Mouse (Mus musculus) embryonic fibroblast, embryonic 13.5 days (primary cell): ENCODE measurements around the gene Cdc42ep2. TPM values are rescaled to one million over a fixed set of nuclear protein-coding genes. Genes with fewer than 3 reads are reported as not detected.
"Not testable (repeated sequence)": the region's sequence is repeated elsewhere in the genome, so short reads cannot be mapped to it uniquely, and the experiment has no call there.

ENCODE experiments used
- H3K27ac ChIP-seq: 2 replicates; pipeline ENCODE4 v1.5.1; 2012; ENCODE audit warnings: low read length, control low read depth, inconsistent platforms; ENCODE audit not compliant: insufficient read depth
- H3K4me1 ChIP-seq: 2 replicates; pipeline ENCODE4 v1.6.1; 2011; ENCODE audit warnings: low read length; ENCODE audit not compliant: control insufficient read depth, insufficient read depth
- H3K4me3 ChIP-seq: 2 replicates; pipeline ENCODE4 v1.5.1; 2011; ENCODE audit warnings: mild to moderate bottlenecking, control low read depth, low read length; ENCODE audit not compliant: insufficient read depth
- CTCF ChIP-seq: IDR thresholded peaks from 2 replicates; pipeline ENCODE4 v1.5.1; 2011; ENCODE audit warnings: mild to moderate bottlenecking, control low read depth, low read length, moderate library complexity, borderline replicate concordance; ENCODE audit not compliant: insufficient read depth
- POLR2A ChIP-seq: IDR thresholded peaks from 2 replicates; pipeline ENCODE4 v1.6.1; 2011; ENCODE audit warnings: low read depth, mild to moderate bottlenecking, control low read depth, low read length, moderate library complexity
- polyA plus RNA-seq: library from polyadenylated mRNA; stranded (reverse); fragments of >200 nt; gene quantifications from 2 replicates; pipeline ENCODE4 v1.2.4, GENCODE M21; 2011; ENCODE audit warnings: low read depth; ENCODE audit not compliant: missing spikeins, insufficient read length

Gene Cdc42ep2
- polyA plus RNA-seq, 1 experiment: 10.4 TPM

DNA sequence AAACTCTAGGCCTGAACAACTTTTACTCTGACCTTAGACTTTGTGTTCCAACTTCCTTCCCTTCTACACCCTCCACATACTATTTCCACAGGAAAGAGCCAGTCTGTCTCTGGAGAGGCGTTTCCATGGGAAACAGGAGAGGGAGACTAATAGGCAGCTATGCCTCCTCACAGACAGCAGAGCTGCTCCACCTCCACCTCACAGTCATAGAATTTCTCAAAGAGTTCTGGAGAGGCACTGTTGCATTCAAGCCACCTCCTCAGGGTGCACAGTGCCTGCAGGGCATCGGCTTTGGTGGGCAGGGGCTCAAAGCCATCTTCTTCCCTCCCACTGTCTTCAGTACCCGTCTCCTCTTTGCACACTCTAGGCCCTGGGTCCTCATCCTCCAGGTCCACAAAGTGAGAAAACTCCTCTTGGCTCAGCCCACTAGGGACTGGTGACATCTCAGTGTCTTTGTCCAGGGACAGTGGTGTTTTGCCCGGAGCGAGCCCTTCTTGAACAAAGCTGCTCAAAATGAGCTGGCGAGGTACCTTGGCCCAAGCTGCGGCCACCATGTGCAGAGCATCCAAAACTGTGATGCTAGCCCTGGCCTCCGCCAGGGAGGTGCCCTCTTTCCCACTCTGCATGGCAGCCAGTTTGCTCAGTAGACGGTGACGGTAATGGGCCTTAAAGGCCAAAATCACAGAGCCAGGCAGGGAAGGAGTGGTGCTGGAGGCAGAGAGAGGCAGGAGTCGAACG, 32.9 kb downstream of the Cdc42ep2 start:
- H3K27ac ChIP-seq: no peak overlapping the region
- no peak overlapping the region for H3K4me3 ChIP-seq
- H3K4me1 ChIP-seq: peaks cover 3% of the 10 kb centered on the region; the same call in 1 of the 2 replicates
- no peak for TF ChIP-seq CTCF
- TF ChIP-seq POLR2A: no peak

DNA sequence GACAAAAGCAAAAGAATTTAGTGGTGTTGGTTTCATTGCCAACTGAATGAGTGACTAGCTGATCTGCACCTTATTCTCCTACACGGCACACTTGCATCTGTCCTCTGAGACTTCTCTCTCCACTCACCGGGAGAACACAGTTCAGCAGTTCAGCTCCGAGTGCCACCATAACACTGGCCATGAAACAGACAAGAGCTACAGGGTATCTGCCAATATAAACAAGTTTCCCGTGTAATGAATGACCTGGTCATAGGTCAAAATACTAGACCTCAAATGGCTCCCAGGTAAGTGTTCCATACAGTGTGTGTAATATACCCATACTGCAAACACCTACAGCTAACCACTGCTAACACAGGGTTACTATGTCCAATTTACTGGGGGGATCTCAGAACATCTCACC, 35.4 kb downstream of the Cdc42ep2 start:
- Histone ChIP-seq H3K4me1 (peaks cover 3% of the 10 kb centered on the region; the same call in 1 of the 2 replicates), H3K27ac (no peak overlapping the region), H3K4me3 (no peak overlapping the region)
- TF ChIP-seq POLR2A: no peak
- TF ChIP-seq CTCF: no peak

DNA sequence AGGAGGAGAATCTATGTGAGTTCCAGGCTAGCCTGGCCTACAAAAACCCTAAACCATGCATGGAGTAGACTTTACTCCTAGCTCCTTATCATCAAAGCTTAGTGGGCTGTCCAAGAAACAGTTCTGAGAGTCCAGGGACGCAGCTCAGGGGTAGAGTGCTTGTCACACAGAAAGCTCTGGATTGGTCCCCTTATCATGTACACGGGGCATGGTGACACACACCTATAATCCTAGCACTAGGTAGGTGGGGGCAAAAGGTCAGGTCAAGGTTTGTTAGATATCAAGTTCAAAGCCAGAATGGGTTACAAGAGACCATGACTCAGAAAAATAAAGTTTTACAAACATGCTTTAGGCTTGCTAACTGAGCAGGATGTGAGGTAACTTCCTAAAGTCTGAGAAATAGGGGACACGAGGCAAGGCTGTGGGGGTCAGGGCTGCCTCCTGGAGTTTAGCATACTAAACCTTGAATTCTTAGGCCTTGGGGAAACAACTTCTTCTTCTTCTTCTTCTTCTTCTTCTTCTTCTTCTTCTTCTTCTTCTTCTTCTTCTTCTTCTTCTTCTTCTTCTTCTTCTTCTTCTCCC, 37.3 kb downstream of the Cdc42ep2 start:
- no peak for TF ChIP-seq POLR2A
- no peak for TF ChIP-seq CTCF

DNA sequence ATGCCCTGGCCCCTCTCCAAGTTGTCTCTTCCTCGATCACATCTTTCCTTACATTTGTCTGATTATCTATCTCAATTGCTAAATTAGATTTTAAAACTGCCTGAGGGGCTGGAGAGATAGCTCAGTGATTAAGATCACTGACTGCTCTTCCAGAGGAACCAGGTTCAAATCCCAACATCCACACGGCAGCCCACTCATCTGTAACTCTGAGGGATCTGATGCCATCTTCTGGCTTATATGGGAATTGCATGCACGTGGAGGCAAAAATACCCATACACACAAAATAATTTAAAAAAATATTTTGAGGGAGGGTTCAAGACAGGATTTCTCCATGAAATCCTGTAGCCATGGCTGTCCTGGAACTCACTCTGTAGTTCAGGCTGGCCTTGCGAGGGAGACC, 38.8 kb downstream of the Cdc42ep2 start:
- TF ChIP-seq CTCF (no peak), POLR2A (no peak)
- H3K4me3 ChIP-seq: no peak overlapping the region
- H3K4me1 ChIP-seq: no peaks in the 10 kb centered on the region
- no peak overlapping the region for H3K27ac ChIP-seq

More for the DNA sequence above, 37.3 kb downstream of the Cdc42ep2 start:
- Histone ChIP-seq H3K4me1 (no peaks in the 10 kb centered on the region), H3K27ac (no peak overlapping the region), H3K4me3 (no peak overlapping the region)

DNA sequence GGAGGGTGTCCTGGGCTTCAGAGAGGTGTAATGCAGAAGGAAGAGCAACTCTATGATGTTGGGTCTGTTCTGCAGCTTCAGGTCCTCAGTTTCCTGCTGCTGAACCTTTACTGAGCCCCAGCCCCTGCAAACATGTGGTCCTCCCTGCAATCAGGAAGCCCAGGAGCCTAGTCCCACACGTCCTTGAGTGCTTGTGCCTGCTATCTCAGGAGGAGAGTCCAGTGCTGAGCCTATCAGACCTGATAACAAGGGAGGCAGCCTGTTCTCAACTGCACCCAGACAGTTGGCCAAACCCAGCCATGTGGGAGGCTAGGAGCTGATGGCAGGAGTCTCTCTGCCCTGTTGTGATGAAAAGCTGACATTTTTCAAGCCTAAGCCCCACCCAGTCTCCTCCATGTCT, 40.7 kb downstream of the Cdc42ep2 start:
- no peak for TF ChIP-seq CTCF
- no peak for TF ChIP-seq POLR2A
- no peak overlapping the region for H3K4me3 ChIP-seq
- no peak overlapping the region for H3K27ac ChIP-seq
- H3K4me1 ChIP-seq: no peaks in the 10 kb centered on the region

DNA sequence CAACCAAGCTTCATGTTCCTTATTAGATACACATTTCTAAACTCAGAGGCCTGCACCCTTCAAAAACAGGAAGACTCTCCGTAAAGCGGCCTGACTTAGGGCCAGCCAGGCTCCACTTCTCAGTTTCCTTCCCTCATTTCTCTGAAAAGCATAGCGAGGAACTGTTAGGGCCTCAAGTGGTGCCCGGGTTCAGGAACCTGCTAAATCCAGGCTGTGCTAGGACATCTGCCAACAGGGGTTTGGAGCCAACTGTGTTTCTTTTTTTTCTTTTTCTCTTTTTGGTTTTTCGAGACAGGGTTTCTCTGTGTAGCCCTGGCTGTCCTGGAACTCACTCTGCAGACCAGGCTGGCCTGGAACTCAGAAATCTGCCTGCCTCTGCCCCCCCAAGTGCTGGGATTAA, 42.5 kb downstream of the Cdc42ep2 start:
- H3K4me1 ChIP-seq, H3K4me3 ChIP-seq, H3K27ac ChIP-seq: not testable (repeated sequence)

DNA sequence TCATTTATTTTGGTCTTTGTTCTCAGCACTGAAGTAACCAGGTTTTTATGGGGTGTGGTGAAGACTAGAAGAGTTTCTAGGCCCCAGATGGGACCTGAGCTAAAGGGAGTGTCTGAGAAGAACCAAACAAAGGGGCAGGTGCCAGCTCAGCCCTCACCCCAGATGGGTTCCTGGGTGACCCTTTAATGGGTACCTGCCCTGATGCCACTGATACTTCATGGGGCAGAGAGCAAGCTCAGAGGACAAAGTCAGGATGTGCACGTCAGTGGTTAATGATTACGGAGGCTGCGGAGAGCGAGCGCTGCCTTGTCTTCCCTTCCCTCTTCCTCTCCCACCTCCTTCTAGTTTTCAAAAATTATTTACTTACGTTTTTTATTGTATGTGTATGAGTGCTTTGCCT, 43.5 kb downstream of the Cdc42ep2 start:
- no peak for TF ChIP-seq CTCF
- no peak for TF ChIP-seq POLR2A
- no peak overlapping the region for H3K27ac ChIP-seq
- H3K4me1 ChIP-seq: no peaks in the 10 kb centered on the region; the same call in 1 of the 2 replicates
- H3K4me3 ChIP-seq: no peak overlapping the region

DNA sequence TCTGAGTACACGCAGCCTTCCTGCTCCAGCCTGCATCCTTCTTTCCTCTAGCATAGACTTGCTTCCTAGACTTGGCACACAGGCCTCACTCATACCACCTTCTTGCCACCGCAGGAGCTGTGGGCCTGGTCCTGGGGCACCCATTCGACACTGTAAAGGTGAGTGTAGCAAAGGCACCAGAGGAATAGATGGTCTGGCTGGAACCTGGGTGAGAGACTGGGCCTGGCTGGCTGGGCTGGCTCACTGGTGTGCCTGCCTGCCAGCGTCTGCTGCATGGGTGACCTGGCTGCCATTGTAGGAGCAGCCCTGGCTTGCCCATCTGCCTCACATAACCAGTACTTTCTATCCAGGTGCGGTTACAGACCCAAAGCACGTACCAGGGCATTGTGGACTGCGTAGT, 44.9 kb downstream of the Cdc42ep2 start:
- no peak overlapping the region for H3K27ac ChIP-seq
- no peak overlapping the region for H3K4me3 ChIP-seq
- no peak for TF ChIP-seq CTCF
- no peak for TF ChIP-seq POLR2A
- H3K4me1 ChIP-seq: no peaks in the 10 kb centered on the region; the same call in 1 of the 2 replicates

DNA sequence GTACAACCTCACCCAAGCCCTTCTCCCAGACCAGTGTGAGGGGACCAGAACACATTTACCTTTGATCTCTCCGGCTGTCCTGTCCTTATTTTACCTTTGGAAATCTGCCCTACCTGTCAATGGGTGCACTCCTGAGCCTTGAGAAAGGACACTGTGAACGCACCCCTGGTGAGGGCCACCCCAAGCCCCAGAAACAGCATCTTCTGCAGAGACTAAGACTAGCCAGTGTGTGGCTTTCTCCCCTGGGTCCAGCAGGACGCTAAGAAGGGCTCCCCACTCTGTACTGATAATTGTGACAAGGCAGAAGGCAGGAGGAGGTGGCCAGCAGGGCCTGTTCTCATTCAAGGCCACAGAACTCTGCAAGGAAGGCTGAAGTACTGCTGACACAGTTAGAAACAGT, 45.7 kb downstream of the Cdc42ep2 start:
- no peak overlapping the region for H3K27ac ChIP-seq
- TF ChIP-seq POLR2A: no peak
- no peak for TF ChIP-seq CTCF
- no peaks in the 10 kb centered on the region; the same call in 1 of the 2 replicates for H3K4me1 ChIP-seq
- H3K4me3 ChIP-seq: no peak overlapping the region

DNA sequence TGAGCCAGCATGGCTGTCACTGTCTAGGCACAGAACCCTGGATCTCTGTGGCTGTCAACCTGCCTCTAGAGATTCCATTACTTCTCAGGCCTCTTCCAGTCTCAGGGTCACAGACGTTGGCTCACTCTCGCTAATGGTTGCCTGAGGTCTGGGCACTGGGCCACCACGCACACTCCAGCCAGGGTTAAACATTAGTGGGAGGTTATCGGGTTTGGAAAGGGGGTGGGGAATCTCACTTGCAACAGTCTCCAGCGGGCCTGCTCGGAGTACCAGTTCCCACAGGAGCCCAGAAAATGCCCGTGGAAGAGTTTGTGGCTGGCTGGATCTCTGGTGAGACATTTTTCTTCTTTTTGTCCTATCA, 46.3 kb downstream of the Cdc42ep2 start:
- no peaks in the 10 kb centered on the region; the same call in none of the 2 replicates for H3K4me1 ChIP-seq
- no peak overlapping the region for H3K27ac ChIP-seq
- no peak overlapping the region for H3K4me3 ChIP-seq
- TF ChIP-seq CTCF (no peak), POLR2A (no peak)
